Mouse (Mus musculus) thymus, postnatal 10 days (tissue): Measurements from ENCODE around the gene Fam228b.
A peak's percentile ranks its signal among the peaks of the same experiment; 100 is the strongest.
"Not testable (repeated sequence)": the region's sequence is repeated elsewhere in the genome, so short reads cannot be mapped to it uniquely, and the experiment has no call there.

Experiments
- DNase-seq, 2 experiments: peaks; one replicate each; pipeline ENCODE4 v3.0.0; 2021; ENCODE audit warnings: low spot score in 2 of 2

Fam228b gene

GRCm38 (mm10) chr12:4768492-4769332 is at the start of gene Fam228b, which contains the start of gene Pfn4:
TSS of gene Fam228b (minus strand) at chr12:4769267.
TSS of gene Pfn4 (plus strand) at chr12:4769022.
- peak; percentile 94 to 97 for DNase-seq

- DNase-seq: peak; percentile 98 to 99
These were observed 48.5 kb upstream of the Fam228b start, which contains the start of gene Sf3b6 for GRCm38 (mm10) chr12:4817361-4818101. TSS of gene Sf3b6 (plus strand) at chr12:4817544.

DNA sequence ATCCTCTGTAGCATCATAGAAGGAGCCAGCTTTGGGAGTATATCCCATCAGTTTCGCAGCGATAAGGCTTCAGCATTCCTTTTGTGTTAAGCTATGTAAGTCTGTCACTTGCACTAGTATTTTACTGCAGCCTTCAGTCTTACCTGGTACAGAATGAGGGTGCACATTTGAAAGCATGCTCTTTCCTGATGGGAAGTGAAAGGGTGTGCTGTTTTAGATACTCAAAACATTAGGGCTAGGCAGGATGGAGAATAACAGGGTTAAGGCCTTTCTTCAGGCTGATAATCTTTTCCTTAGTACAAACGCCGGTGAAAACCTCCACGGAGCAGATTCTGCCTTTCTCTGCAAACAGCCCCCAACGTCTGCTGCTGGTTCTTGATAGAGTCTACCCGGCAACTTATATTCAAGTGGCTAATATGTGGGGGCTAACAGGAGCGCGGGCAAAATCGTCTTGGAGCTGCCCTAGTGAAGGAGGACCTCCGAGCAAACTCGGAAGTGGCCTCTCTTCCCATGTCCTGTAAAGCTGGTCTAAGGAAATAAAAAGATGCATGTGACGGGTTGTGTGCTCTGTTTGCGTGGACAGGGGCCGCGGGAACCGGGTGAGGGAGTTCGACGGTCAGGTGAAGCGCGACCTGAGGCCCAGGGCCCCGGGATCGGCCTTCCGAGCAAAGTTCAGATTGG is 47.8 kb upstream of the Fam228b start:
- no peak for DNase-seq

DNA sequence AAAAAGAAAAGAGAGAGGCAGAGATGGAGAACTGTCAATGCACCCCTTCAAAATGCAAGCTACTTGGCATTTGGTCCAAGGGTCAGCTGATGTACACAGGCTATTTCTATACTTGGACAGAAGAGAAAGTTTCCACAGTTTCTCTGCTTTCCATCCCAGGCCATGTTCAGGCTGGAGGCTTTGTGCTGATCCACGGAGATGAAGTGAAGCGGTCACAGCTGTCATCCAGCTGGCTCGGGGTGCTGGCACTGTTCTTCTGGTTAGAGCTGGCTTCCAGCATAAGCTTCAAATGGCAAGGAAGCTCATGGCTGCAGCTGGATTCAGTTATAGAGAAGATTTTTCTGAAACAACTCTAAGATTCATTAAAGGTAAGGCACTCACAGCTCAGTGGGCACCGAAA is 44.6 kb upstream of the Fam228b start:
- DNase-seq: no peak

- DNase-seq: no peak
These were observed 42.6 kb upstream of the Fam228b start for GRCm38 (mm10) chr12:4811705-4812104.

- no peak for DNase-seq
These were observed 42.0 kb upstream of the Fam228b start for GRCm38 (mm10) chr12:4811036-4811435.

DNA sequence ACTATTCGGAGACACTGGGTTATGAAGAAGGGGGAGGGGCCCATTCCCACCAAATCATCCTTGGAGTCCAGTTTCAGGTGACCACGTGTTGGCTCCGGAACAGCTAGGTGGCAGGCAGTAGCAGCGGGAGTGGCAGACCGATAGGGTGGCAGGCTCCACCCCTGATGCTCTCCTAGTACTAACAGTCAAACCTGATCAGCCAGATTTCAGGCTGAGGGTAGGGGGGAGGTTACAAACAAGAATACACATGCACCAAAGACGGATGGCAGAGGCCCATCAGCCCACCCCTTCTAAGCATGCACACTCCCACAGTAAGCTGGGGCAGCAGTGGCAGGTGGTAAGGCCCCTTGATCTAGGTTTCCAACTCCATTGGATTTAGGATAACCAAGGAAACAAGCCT is 28.4 kb upstream of the Fam228b start:
- peak in 1 of 2 experiments; percentile 1 for DNase-seq

- peak in 1 of 2 experiments; percentile 24 for DNase-seq
These were observed 24.7 kb upstream of the Fam228b start for GRCm38 (mm10) chr12:4793718-4794117.

DNA sequence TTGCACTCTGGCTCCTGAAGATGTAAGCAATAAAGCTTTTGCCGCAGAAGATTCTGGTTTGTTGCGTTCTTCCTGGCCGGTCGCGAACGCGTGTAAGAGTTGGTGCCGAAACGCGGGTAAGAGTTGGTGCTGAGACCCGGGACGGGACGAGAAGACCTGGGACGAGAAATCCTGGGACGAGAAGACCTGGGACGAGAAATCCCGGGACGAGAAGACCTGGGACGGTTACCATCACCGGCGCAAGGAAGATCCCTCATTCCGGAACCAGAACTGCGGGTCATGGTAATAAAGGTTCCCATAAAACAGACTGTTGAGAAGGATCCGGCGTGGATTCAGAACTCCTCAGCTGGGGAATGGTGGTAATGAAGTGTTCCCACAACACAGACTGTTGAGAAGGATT is 19.1 kb upstream of the Fam228b start:
- peak in 1 of 2 experiments; percentile 1 for DNase-seq

DNA sequence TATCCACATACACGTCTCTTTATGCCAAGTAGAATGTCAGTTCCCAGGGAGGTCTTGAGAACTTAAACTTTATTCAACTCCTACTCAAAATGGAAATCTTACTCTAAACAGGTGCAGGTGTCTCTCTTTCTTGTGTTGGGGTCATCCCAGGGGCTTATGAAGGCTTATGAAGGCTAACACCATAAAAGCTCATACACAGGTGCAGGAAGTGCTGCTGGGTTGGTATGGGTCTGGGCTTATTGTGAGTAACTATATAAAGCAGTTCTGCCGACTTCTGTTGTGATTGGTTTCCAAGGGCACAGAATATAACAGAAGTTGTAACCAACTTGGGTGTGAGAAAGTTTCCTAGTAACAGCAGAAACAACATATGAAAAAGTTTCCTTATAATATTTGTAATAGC is 15.4 kb upstream of the Fam228b start:
- DNase-seq: no peak

- DNase-seq: peak; percentile 22 to 34
These were observed 14.5 kb upstream of the Fam228b start for GRCm38 (mm10) chr12:4783598-4783997.

DNA sequence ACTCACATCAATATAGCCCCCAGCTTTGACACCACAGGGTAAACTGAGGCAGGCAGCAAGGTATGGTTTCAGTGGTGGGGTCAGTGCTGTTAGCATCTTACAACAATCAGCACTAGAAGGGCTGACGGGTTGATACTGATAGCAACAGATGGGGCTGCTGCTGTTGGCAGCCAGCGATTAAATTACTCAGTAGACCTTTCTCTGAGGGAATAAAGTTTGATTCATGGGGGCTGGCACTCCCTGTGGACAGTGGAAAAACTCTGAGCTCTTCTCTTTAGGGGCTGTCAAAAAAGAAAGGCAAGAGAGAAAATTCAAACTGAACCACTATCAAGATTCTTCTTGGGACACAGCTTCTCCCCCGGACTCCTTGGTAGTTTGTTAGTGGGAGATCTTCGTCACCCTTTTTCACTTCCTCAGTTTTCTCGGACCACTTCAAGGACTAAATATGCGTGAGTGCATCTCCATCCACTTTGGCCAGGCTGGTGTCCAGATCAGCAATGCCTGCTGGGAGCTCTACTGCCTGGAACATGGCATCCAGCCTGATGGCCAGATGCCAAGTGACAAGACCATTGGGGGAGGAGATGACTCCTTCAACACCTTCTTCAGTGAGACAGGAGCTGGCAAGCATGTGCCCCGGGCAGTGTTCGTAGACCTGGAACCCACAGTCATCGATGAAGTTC is 12.8 kb upstream of the Fam228b start:
- not testable (repeated sequence) for DNase-seq

GRCm38 (mm10) chr12:4781270-4781669 is 12.2 kb upstream of the Fam228b start:
- DNase-seq: no peak

- no peak for DNase-seq
These were observed 11.2 kb upstream of the Fam228b start for GRCm38 (mm10) chr12:4780245-4780644.

DNA sequence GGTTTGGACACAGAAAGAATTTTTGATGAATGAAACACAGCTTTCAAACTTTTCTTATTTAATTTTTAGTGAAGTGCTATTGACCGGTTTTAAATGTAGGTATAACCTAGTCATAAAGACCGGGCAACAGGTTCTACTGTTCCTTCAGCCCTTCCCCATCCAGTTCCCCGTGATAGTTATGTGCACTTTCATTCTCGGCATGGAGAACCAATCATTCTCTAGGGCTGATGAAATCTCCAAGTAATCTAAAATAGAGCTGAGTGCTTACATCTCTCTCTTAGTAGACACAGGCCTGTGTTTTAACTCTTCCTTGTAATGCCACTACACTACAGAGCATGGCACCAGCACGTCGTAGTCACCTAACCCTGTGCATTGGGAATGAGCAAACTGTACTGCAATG is 8.7 kb upstream of the Fam228b start:
- DNase-seq: no peak

DNA sequence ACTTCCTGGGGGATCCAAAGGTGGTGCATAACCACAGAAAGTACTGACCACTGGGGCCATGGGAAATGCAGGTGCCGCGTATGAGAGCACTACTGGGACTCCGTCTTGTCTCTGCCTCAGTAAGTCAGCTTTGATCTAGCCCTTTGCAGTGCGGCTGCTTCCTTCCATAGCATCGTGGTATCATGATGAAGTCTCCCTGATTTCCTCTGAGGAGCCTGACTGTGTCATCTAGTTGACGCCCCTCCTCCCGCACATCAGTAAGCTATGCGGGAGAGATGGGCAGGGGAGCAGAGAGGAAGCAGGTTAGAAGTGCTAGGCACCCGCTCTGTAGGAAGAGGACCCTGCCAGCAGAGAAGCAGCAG is 6.5 kb upstream of the Fam228b start:
- DNase-seq: peak in 1 of 2 experiments; percentile 28

GRCm38 (mm10) chr12:4774895-4775587 is 6.0 kb upstream of the Fam228b start:
- no peak for DNase-seq

GRCm38 (mm10) chr12:4769333-4769723 is 261 bp upstream of the Fam228b start:
- no peak for DNase-seq

- DNase-seq: no peak
These were observed 12.0 kb downstream of the Fam228b start for GRCm38 (mm10) chr12:4757060-4757459.

DNA sequence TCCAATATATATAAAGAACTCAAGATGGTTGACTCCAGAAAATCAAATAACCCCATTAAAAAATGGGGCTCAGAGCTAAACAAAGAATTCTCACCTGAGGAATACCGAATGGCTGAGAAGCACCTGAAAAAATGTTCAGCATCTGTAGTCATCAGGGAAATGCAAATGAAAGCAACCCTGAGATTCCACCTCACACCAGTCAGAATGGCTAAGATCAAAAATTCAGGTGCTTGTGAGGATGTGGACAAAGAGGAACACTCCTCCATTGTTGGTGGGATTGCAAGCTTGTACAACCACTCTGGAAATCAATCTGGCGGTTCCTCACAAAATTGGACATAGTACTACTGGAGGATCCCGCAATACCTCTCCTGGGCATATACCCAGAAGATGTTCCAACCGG is 14.6 kb downstream of the Fam228b start:
- not testable (repeated sequence) for DNase-seq

- DNase-seq: no peak
These were observed 24.6 kb downstream of the Fam228b start for GRCm38 (mm10) chr12:4744486-4744885.
